9 mouse cellular contexts compared by ENCODE assay signal in genomic region chr15:80671295-80672252, GRCm38 (mm10). TPM values are rescaled to one million over a fixed set of nuclear protein-coding genes. Genes with fewer than 3 reads are reported as not detected.
DNase-seq lines count a peak whose midpoint lies in the region; ATAC-seq and TF ChIP-seq lines count a peak whose summit lies in the region.
"Had no signal": no experiment of that assay in that cellular context is flagged by ENCODE, and none has a peak within 500 bp of the region (broad histone marks: within the 10 kb centered on the region; RNA-seq: fewer than 3 reads in every experiment).

Fam83f (plus strand) TSS chr15:80671847.

- 9% methylated on average over 85 of the region's 85 CpGs for WGBS in kidney, adult 2 months
- 5% methylated on average over 85 of the region's 85 CpGs for WGBS in lung, embryonic 14.5 days
- WGBS in neural tube, embryonic 14.5 days = 4% methylated on average over 84 of the region's 85 CpGs

- dilution Hi-C loops in CH12.LX (cut with MboI; ENCODE audit: extremely low pct_ligation_motif_present, extremely low pct_unique_long_range_greater_than_20kb, low sequenced_read_pairs) = no loop called here

- no peak for DNase-seq in CH12.LX (ENCODE audit: extremely low read depth)
- DNase-seq in embryo, embryonic 10 days (ENCODE audit: low spot score) = peak; percentile 56
- DNase-seq in heart, adult 9 months (ENCODE audit: low spot score in 2 of 2) = peak; percentile 43 to 59
- peak; percentile 65 for DNase-seq in kidney, adult 2 months
- peak; percentile 58 for DNase-seq in lung, embryonic 14.5 days
- DNase-seq in right cerebral cortex, postnatal 10 days (ENCODE audit: low spot score in 2 of 2) = no peak
- no peak for DNase-seq in layer of hippocampus, postnatal 25 days (ENCODE audit: extremely low spot score in 1 of 2, low spot score in 1 of 2)

- in situ Hi-C loops in CH12.LX (cut with MboI; ENCODE audit: low pct_ligation_motif_present, low pct_unique_long_range_greater_than_20kb, low sequenced_read_pairs) = no loop called here

- no peak for TF ChIP-seq POLR2A in CH12.LX (IDR thresholded peaks at IDR 0.05; ENCODE audit: low read depth, low read length)
- no peak for TF ChIP-seq POLR2A in kidney, adult 2 months (IDR thresholded peaks at IDR 0.05; ENCODE audit: low read depth, low read length)

- no peak within 1 kb of the TSS for H3K4me2 ChIP-seq in CH12.LX (ENCODE audit: insufficient read depth, low read depth, poor library complexity, severe bottlenecking)
- peak within 1 kb of the TSS; percentile 82 for H3K4me2 ChIP-seq in lung, embryonic 14.5 days
- H3K4me2 ChIP-seq in neural tube, embryonic 14.5 days (ENCODE audit: low read depth, low read length) = peak within 1 kb of the TSS; percentile 54

- H3K79me2 ChIP-seq in CH12.LX (replicated peaks; ENCODE audit: control insufficient read depth, extremely low read depth, insufficient read depth, poor library complexity, severe bottlenecking) = no peaks in the 10 kb centered on the region

- TF ChIP-seq RAD21 in CH12.LX (IDR thresholded peaks at IDR 0.05; ENCODE audit: low read depth, low read length) = no peak

- no peak for TF ChIP-seq CTCF in CH12.LX (conservative IDR thresholded peaks at IDR 0.05 in 1 of 2, IDR thresholded peaks at IDR 0.05 in 1 of 2; ENCODE audit: low read depth in 2 of 2, low read length in 2 of 2)
- no peak for TF ChIP-seq CTCF in kidney, adult 2 months (conservative IDR thresholded peaks at IDR 0.05; ENCODE audit: insufficient read depth, insufficient read length, low read depth, low read length)
- no peak for TF ChIP-seq CTCF in lung, embryonic 14.5 days (IDR thresholded peaks at IDR 0.05; ENCODE audit: low read depth)

- no peaks in the 10 kb centered on the region for H3K27me3 ChIP-seq in CH12.LX (replicated peaks)
- H3K27me3 ChIP-seq in kidney, adult 2 months (replicated peaks; ENCODE audit: control insufficient read depth, insufficient read depth, low read length) = no peaks in the 10 kb centered on the region
- peaks cover 20% of the 10 kb centered on the region for H3K27me3 ChIP-seq in lung, embryonic 14.5 days (ENCODE audit: insufficient read depth, low read length)
- H3K27me3 ChIP-seq in neural tube, embryonic 14.5 days (ENCODE audit: control insufficient read depth, insufficient read depth, low read length) = peaks cover 9% of the 10 kb centered on the region; the same call in 1 of the 2 replicates

- TF ChIP-seq EP300 in CH12.LX (IDR thresholded peaks at IDR 0.05; ENCODE audit: low read length) = no peak

- H3K36me3 ChIP-seq in CH12.LX (replicated peaks in 1 of 2; ENCODE audit: control insufficient read depth in 1 of 2, insufficient read depth in 1 of 2, low read length in 1 of 2) = no peaks in the 10 kb centered on the region
- no peaks in the 10 kb centered on the region for H3K36me3 ChIP-seq in kidney, adult 2 months (ENCODE audit: control insufficient read depth, insufficient read depth, low read length)
- no peaks in the 10 kb centered on the region for H3K36me3 ChIP-seq in lung, embryonic 14.5 days (ENCODE audit: insufficient read depth)
- H3K36me3 ChIP-seq in neural tube, embryonic 14.5 days (ENCODE audit: control insufficient read depth, insufficient read depth, low read length) = no peaks in the 10 kb centered on the region

- peaks cover 5 to 26% of the 10 kb centered on the region in 2 experiments for H3K4me1 ChIP-seq in CH12.LX (ENCODE audit: control insufficient read depth in 1 of 2, insufficient read depth in 2 of 2)
- no peaks in the 10 kb centered on the region for H3K4me1 ChIP-seq in kidney, adult 2 months (ENCODE audit: control insufficient read depth, insufficient read depth, low read length)
- peaks cover 6% of the 10 kb centered on the region for H3K4me1 ChIP-seq in lung, embryonic 14.5 days (ENCODE audit: insufficient read depth)
- peaks cover 8% of the 10 kb centered on the region; the same call in 1 of the 2 replicates for H3K4me1 ChIP-seq in neural tube, embryonic 14.5 days (ENCODE audit: control insufficient read depth, insufficient read depth, low read length)

- H3K9ac ChIP-seq in CH12.LX (ENCODE audit: insufficient read depth, low read depth) = no peak within 1 kb of the TSS
- H3K9ac ChIP-seq in lung, embryonic 14.5 days = peak within 1 kb of the TSS; percentile 51
- H3K9ac ChIP-seq in neural tube, embryonic 14.5 days (replicated peaks; ENCODE audit: low read depth, low read length) = peak within 1 kb of the TSS; percentile 41; the same call in 1 of the 2 replicates

- ATAC-seq in lung, embryonic 14.5 days (ENCODE audit: insufficient read depth) = peak; percentile 62; the same call in 1 of the 2 replicates
- peak; percentile 41; the same call in 1 of the 2 replicates for ATAC-seq in neural tube, embryonic 14.5 days (ENCODE audit: low read depth)

- H3K27ac ChIP-seq in CH12.LX (ENCODE audit: insufficient read depth, low read depth) = no peak within 1 kb of the TSS
- H3K27ac ChIP-seq in kidney, adult 2 months (ENCODE audit: insufficient read depth, low read depth, low read length) = no peak within 1 kb of the TSS
- no peak within 1 kb of the TSS for H3K27ac ChIP-seq in lung, embryonic 14.5 days (ENCODE audit: low read depth)
- H3K27ac ChIP-seq in neural tube, embryonic 14.5 days (ENCODE audit: low read depth, low read length) = no peak within 1 kb of the TSS

- H3K4me3 ChIP-seq in CH12.LX (replicated peaks in 1 of 3; ENCODE audit: low read depth in 2 of 3, low read length in 2 of 3, poor library complexity in 1 of 3) = no peak within 1 kb of the TSS
- peak within 1 kb of the TSS; percentile 34 for H3K4me3 ChIP-seq in kidney, adult 2 months (ENCODE audit: insufficient read depth, low read depth, low read length)
- H3K4me3 ChIP-seq in lung, embryonic 14.5 days (ENCODE audit: low read depth, low read length) = peak within 1 kb of the TSS; percentile 41
- peak within 1 kb of the TSS; percentile 33 for H3K4me3 ChIP-seq in neural tube, embryonic 14.5 days (ENCODE audit: low read depth, low read length)
- H3K4me3 ChIP-seq: myocyte had no signal

- H3K9me3 ChIP-seq in CH12.LX (replicated peaks; ENCODE audit: low read length) = peaks cover 10% of the 10 kb centered on the region
- no peaks in the 10 kb centered on the region; the same call in 1 of the 2 replicates for H3K9me3 ChIP-seq in lung, embryonic 14.5 days (ENCODE audit: low read depth, low read length)
- no peaks in the 10 kb centered on the region for H3K9me3 ChIP-seq in neural tube, embryonic 14.5 days (ENCODE audit: control insufficient read depth, low read length)

TF ChIP-seq in CH12.LX, 34 proteins besides CTCF, POLR2A, EP300 and RAD21:
- TF ChIP-seq RCOR1 (conservative IDR thresholded peaks at IDR 0.05; ENCODE audit: low read depth, low read length) (no peak), BHLHE40 (IDR thresholded peaks at IDR 0.05; ENCODE audit: low read depth, low read length) (peak; percentile 40; the same call in 1 of the 2 replicates)
TF ChIP-seq in CH12.LX: peak in this region for 1.

RNA-seq across cellular contexts. Expression of gene Fam83f, which starts in this region (rescaled TPM):
- 0.04 and 0.08 TPM in 2 replicates for total RNA-seq in CH12.LX (2012; rRNA removed)
- 0.16 and 0.27 TPM in 2 replicates for total RNA-seq in CH12.LX (2014; rRNA removed)
- 0.19 and 0.20 TPM in 2 replicates for polyA plus RNA-seq in CH12.LX (2012; ENCODE audit: insufficient read length, low read depth)
- polyA plus RNA-seq in kidney, adult 2 months (2012; rRNA removed) = 2.8 and 3.1 TPM in 2 replicates
- polyA plus RNA-seq in lung, embryonic 14.5 days (2014; fragmentation: Nextera tagmentation; extraction: Ambion mirVana) = 0.46 and 0.76 TPM in 2 replicates
- polyA plus RNA-seq in neural tube, embryonic 14.5 days (2014; fragmentation: Nextera tagmentation; extraction: Ambion mirVana) = 0.12 and 0.23 TPM in 2 replicates
- under 1 TPM in 1 of 2 experiments, not detected in 1; 0.16 TPM for total RNA-seq in layer of hippocampus, postnatal 25 days (2021)
- polyA plus RNA-seq: myocyte had no signal

Comparison
In these comparisons a context has a peak if more than half of its experiments do, and no peak if none do; other contexts are left out.
1. Peak in DNase-seq, ATAC-seq, H3K4me3 ChIP-seq, H3K9ac ChIP-seq and H3K4me2 ChIP-seq in lung, embryonic 14.5 days; RNA of the gene not detected or under 1 TPM.
2. Peak in ATAC-seq, H3K4me3 ChIP-seq, H3K9ac ChIP-seq and H3K4me2 ChIP-seq in neural tube, embryonic 14.5 days; RNA of the gene not detected or under 1 TPM.
3. DNase-seq: peak in embryo, embryonic 10 days (single experiment), heart, adult 9 months (2 of 2) and kidney, adult 2 months (single experiment); none in CH12.LX (single experiment), right cerebral cortex, postnatal 10 days (0 of 2) and layer of hippocampus, postnatal 25 days (0 of 2).